Mouse (Mus musculus) MEL-GATA-1-ER (cell line): ENCODE data around the gene Dnajb14.
"Not testable (repeated sequence)": the region's sequence is repeated elsewhere in the genome, so short reads cannot be mapped to it uniquely, and the experiment has no call there.

Experiments
- DNase-seq: peaks from one replicate; pipeline ENCODE4 v3.0.0-alpha.2; 2012; ENCODE audit warnings: low read depth; ENCODE audit errors: extremely low read depth

Gene Dnajb14

GRCm38 (mm10) chr3:137952225-137952913 lies 84.9 kb downstream of the Dnajb14 start:
- peak; percentile 90 for DNase-seq

GRCm38 (mm10) chr3:137952914-137953880 lies 85.7 kb downstream of the Dnajb14 start:
- DNase-seq = peak; percentile 100

DNA sequence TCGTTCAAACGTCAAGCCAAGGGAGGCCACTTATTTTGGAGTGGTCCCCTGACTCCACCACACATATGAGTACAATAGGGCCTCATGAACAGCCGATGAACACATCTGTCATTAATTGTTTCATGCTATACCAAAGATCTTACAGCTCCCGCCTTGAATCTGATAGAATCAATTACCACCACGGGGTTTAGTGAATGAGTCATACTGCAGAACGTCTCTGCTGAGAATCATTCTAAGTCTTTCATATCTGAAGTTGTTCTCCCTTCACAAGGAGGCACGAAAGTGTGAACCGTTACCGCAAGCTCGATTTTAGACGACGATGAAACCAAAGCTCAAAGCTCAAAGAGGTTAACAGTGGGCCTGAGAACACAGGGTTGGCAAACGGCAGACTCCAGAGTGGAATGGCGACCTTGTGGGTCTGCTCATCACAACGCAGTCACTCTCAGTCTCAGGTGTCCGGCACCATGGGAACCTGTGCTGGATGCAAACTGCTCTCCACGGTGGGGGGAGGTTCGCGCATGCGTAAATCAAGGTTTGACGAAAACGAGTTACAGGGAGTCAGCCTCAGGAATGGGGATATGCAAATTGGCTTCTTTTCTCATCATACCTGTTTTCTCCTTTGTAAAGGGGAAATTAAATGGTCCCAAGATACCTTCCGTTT lies 86.9 kb downstream of the Dnajb14 start:
- DNase-seq = no peak

- peak; percentile 83 for DNase-seq
These were observed 88.1 kb downstream of the Dnajb14 start for GRCm38 (mm10) chr3:137955560-137956081.

- peak; percentile 100 for DNase-seq
These were observed 90.4 kb downstream of the Dnajb14 start for GRCm38 (mm10) chr3:137957864-137958263.

GRCm38 (mm10) chr3:137958352-137958751 lies 90.9 kb downstream of the Dnajb14 start:
- no peak for DNase-seq

- DNase-seq = no peak
These were observed 92.0 kb downstream of the Dnajb14 start for GRCm38 (mm10) chr3:137959456-137959855.

DNA sequence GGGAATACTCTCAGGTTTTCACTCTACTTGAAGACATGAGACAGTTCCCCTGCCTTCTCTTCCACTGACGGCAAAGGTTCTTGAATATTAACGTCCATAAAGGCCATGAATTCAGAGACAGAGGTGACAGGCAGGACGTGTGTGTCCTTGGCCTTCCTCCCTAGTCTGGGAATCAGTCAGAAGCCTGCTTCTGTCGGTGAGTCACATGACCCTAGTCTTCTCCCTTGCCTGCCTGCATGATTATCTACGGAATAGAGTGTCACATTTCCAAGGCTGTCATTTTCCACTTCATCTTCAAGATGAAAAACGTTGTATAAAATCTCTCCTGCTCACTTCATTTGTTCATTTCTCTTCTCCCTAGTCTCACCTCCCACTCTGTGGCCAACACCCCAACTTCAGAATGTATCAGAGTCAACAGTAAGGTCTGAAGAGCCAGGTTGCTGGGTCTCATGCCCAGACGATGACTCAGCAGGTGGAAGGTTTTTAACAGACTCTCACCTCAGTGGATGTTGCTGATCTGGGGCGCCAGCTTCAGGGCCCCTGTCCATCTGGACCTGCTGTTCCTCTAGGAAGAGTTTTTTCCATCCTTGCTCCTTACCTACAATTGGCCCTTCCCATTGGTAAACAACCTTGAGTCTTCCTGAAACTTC lies 94.4 kb downstream of the Dnajb14 start:
- DNase-seq = no peak

- DNase-seq = no peak
These were observed 96.0 kb downstream of the Dnajb14 start for GRCm38 (mm10) chr3:137963508-137963907.

DNA sequence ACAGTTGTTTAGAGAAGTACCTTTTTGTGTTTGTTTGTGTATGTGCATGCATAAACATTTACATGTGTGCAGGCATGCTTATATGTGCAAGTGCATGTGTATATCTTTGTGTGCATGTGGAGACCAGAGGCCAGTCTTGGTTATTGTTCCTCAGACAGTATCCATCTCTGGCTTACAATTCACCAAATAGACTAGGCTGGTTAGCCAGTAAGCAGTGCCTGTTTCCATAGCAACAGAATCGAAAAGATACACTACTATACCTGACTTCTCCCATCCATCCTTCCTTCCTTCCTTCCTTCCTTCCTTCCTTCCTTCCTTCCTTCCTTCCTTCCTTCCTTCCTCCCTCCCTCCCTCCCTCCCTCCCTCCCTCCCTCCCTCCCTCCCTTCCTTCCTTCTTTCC lies 96.5 kb downstream of the Dnajb14 start:
- not testable (repeated sequence) for DNase-seq
